Mouse (Mus musculus) cortical plate, adult 2 months (tissue): ENCODE measurements at regions not wholly inside any gene's neighbourhood (a gene's known extent, or its start where the extent isn't known, plus 50 kb on each side); places are given as distances from the start of the nearest gene placed in this dataset.
"Not testable (repeated sequence)": the region's sequence is repeated elsewhere in the genome, so short reads cannot be mapped to it uniquely, and the experiment has no call there.

Experiments
- H3K27ac ChIP-seq: fragments of 200-500 bp; 2 replicates; pipeline ENCODE4 v1.5.1; 2012; ENCODE audit warnings: low read length, control low read depth, inconsistent platforms; ENCODE audit not compliant: insufficient read depth
- H3K4me1 ChIP-seq: fragments of 200-500 bp; 2 replicates; pipeline ENCODE4 v1.6.1; 2011; ENCODE audit warnings: low read length; ENCODE audit not compliant: control insufficient read depth, insufficient read depth
- H3K4me3 ChIP-seq: fragments of 200-500 bp; 2 replicates; pipeline ENCODE4 v1.5.1; 2011; ENCODE audit warnings: mild to moderate bottlenecking, low read length, control low read depth; ENCODE audit not compliant: insufficient read depth
- CTCF ChIP-seq: fragments of 200-500 bp; IDR thresholded peaks from 2 replicates; pipeline ENCODE4 v1.5.1; 2011; ENCODE audit warnings: mild to moderate bottlenecking, control low read depth, low read length; ENCODE audit not compliant: insufficient read depth; ENCODE audit errors: extremely low read depth
- POLR2A ChIP-seq: fragments of 200-500 bp; IDR thresholded peaks from 2 replicates; pipeline ENCODE4 v1.6.1; 2011; ENCODE audit warnings: mild to moderate bottlenecking, low read length, control low read depth; ENCODE audit not compliant: insufficient read depth; ENCODE audit errors: extremely low read depth

GRCm38 (mm10) chr9:33168159-33168558 is 532.1 kb downstream of the Ets1 start:
- Histone ChIP-seq H3K4me3 (no peak overlapping the region), H3K27ac (no peak overlapping the region), H3K4me1 (no peaks in the 10 kb centered on the region; the same call in 1 of the 2 replicates)
- no peak for TF ChIP-seq POLR2A
- no peak for TF ChIP-seq CTCF

- H3K4me3 ChIP-seq, H3K4me1 ChIP-seq: not testable (repeated sequence)
Observed at GRCm38 (mm10) chr9:33169093-33169492, 533.1 kb downstream of the Ets1 start.

GRCm38 (mm10) chr9:33180066-33180465 is 544.0 kb downstream of the Ets1 start:
- Histone ChIP-seq H3K4me1 (no peaks in the 10 kb centered on the region), H3K27ac (no peak overlapping the region), H3K4me3 (no peak overlapping the region)
- TF ChIP-seq CTCF (no peak), POLR2A (no peak)

More at GRCm38 (mm10) chr9:33169093-33169492, 533.1 kb downstream of the Ets1 start:
- H3K27ac ChIP-seq, result not testable (repeated sequence)

DNA sequence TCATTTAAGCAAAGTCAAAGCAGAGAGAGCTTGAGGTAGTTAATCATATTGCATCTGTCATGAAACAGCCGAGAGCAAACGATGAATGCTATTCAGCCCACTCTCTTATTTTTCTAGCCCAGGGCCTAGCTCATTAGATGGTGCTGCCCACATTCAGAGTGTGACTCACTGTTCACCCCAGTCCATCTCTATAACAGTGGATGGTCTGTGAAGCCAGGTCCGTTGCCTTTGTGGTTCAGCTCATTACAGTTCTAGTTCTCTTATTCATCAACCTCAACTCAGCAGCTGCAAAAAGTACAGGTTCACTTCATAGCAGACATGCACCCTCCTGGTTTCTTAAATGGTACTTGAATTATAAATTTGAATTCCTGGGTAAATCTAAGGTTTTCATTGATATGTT is 551.2 kb downstream of the Ets1 start:
- H3K27ac ChIP-seq, result no peak overlapping the region
- H3K4me3 ChIP-seq, result no peak overlapping the region
- TF ChIP-seq POLR2A, result no peak
- TF ChIP-seq CTCF, result no peak

DNA sequence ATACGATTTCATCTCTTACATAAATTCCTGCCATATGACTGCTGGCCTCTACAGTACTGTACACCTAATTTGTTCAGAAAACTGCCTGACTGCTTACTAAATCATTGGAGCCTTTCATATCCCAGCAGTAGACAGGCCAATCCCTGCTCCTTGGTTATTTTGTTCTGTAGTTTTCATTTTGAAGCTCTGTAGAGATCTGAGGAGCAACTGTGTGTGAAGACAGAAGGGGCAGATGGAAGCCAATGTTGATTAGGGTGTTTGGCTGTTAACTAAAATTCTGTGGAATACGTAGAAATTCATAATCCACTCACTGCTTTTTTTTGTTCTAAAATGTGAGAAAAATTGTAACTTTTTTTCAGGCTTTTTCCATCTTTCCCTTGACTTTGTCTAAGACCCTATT is 573.1 kb downstream of the Ets1 start:
- no peak overlapping the region for H3K4me3 ChIP-seq
- no peak overlapping the region for H3K27ac ChIP-seq
- TF ChIP-seq CTCF (no peak), POLR2A (no peak)
- H3K4me1 ChIP-seq, result no peaks in the 10 kb centered on the region

More for the DNA sequence above, 551.2 kb downstream of the Ets1 start:
- no peaks in the 10 kb centered on the region for H3K4me1 ChIP-seq

DNA sequence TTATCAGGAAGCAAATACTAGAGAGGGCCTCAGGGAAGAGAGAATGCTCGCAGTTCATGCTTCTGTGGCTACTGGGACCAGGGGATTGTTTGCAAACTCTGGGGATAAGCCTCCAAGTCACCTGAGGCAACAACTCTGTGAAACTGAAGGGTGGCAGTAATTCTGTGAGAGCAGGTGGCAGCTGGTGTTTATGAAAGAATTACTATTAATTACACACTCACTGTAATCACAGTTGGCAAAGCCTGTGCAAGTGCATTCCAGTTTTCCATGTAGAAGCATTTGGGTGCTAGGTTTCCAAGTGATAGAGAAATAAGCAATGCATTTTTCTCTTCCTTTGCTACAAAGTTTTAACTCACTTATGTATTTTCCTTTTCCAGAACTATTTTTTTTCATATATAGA is 578.5 kb downstream of the Ets1 start:
- Histone ChIP-seq H3K27ac (no peak overlapping the region), H3K4me1 (no peaks in the 10 kb centered on the region), H3K4me3 (no peak overlapping the region)
- TF ChIP-seq POLR2A (no peak), CTCF (no peak)

DNA sequence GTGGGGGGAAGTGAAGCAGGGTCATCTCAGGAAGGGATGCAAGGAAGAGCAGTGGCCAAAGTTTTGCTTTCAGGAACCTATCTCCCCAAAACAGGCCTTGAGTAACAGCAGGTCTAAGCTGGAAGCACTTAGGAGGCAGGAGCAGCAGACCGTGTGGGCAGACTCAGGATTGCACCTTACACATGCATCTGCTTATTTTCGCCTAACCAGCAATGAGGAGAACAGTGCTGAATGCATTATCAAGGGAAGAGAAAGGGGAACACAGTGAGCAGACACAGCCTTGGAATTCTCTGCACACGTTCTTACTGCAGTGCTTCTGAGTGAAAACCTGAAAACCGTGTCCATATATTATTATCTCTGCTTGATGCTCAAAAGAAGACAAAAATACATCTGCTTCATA is 585.0 kb downstream of the Ets1 start:
- no peaks in the 10 kb centered on the region for H3K4me1 ChIP-seq
- H3K4me3 ChIP-seq, result no peak overlapping the region
- no peak overlapping the region for H3K27ac ChIP-seq
- TF ChIP-seq CTCF (no peak), POLR2A (no peak)

- TF ChIP-seq CTCF (no peak), POLR2A (no peak)
- no peak overlapping the region for H3K27ac ChIP-seq
- H3K4me3 ChIP-seq, result no peak overlapping the region
- H3K4me1 ChIP-seq, result no peaks in the 10 kb centered on the region
Observed at GRCm38 (mm10) chr9:33222066-33222805, 586.2 kb downstream of the Ets1 start.

- TF ChIP-seq POLR2A (no peak), CTCF (no peak)
- H3K4me3 ChIP-seq, result no peak overlapping the region
- H3K27ac ChIP-seq, result no peak overlapping the region
- no peaks in the 10 kb centered on the region for H3K4me1 ChIP-seq
Observed at GRCm38 (mm10) chr9:33233699-33234131, 597.7 kb downstream of the Ets1 start.

- Histone ChIP-seq H3K27ac (no peak overlapping the region), H3K4me1 (no peaks in the 10 kb centered on the region), H3K4me3 (no peak overlapping the region)
- TF ChIP-seq CTCF, result no peak
- TF ChIP-seq POLR2A, result no peak
Observed at GRCm38 (mm10) chr9:33238190-33238589, 602.2 kb downstream of the Ets1 start.

- Histone ChIP-seq H3K27ac (no peak overlapping the region), H3K4me1 (no peaks in the 10 kb centered on the region), H3K4me3 (no peak overlapping the region)
- TF ChIP-seq POLR2A (no peak), CTCF (no peak)
Observed at GRCm38 (mm10) chr9:33238846-33239245, 602.8 kb downstream of the Ets1 start.
